Mouse (Mus musculus): ENCODE measurements around the gene E2f7. TPM values are rescaled to one million over a fixed set of nuclear protein-coding genes. Genes with fewer than 3 reads are reported as not detected.

The E2f7 gene
- polyA plus RNA-seq, 3 experiments from 2014 or later, result 0.99 to 8.7 (median 1.3) TPM

DNA sequence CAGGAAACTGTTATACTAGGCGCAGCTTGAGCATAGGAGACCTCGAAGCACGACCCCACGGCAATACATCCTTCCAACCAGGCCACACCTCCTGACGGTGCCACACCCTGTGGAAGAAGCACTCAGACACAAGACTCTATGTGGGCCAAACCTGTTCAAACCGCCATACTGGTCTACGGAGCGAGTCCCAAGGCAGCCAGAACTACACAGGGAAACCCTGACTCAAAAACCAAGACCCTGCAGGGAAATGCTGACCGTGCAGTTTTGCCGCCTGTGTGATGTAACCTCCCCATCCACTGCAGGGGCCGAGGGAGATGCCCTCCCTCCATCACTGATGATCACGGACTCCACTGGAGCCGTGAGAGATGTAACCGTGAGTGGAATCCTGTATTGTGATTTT is 36.5 kb downstream of the E2f7 start:
- no peak for ATAC-seq

DNA sequence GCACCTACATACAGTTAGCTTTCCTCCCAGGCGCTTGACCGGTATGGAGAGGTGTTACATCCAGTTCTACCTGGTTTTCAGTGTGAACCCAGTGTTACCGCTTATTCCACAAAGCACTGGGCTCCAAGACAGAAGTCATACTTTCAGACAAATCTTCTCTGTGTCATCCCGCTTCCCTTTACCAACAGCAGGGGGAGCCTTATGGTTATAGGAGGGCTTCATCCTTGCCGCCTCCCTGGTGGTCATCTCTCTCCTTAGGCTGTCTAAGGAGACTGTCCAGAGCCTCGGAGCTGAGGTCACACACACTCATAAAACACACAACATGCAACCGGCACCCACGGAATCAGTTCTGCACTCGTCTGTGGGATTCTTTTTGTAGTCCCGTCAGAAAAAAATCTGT is 37.4 kb downstream of the E2f7 start:
- ATAC-seq, result no peak

DNA sequence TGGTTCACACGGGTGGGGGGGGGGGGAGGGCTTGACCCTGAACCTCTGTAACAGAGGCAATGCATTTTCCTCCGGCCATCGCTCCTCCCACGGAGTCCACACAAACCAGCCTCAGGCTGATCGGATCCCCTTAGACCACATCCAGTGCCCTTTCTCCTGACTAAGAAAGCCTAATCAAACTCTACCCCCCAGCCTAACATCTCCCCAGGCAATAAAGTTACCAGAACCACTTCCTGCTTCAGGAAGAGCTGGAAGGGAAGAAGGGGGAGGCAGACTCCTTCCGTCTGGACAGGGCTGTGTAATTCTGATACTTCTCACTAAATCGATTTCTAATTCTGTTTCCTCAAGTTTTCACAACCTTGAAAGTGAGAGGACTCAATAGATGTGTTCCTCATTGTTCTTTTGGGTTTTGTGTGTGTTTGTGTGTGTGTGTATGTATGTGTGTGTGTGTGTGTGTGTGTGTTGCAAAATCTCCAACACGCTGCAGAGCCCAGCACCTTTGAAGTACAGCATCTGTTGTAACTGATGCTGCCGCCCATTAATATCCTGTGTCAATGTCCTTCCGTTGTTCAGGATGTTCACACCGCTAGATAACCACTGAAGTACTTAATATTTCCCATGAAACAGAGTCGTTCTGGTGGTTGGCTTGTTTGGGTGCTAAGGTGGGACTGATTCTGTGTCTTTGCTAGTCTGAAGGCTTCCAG is 43.0 kb downstream of the E2f7 start:
- no peak for ATAC-seq

DNA sequence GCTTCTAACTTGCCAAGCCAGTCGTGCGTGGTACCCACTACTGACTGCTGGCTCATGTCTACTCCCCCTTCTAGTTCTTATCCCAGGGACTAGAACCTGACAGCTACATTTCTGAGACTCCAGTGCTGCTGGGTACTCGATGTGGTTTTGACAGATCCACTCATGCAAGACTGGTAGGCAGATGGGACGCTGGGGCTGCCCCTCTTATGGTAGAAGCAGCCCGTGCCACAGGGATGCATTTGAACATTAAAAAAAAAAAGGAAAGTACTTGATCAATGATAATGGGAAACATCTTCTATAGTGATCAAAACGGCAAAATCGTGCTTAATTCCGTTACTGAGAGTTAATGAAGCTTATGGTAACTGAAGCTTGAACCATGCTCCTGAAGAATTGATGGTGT is 44.4 kb downstream of the E2f7 start:
- no peak for ATAC-seq

DNA sequence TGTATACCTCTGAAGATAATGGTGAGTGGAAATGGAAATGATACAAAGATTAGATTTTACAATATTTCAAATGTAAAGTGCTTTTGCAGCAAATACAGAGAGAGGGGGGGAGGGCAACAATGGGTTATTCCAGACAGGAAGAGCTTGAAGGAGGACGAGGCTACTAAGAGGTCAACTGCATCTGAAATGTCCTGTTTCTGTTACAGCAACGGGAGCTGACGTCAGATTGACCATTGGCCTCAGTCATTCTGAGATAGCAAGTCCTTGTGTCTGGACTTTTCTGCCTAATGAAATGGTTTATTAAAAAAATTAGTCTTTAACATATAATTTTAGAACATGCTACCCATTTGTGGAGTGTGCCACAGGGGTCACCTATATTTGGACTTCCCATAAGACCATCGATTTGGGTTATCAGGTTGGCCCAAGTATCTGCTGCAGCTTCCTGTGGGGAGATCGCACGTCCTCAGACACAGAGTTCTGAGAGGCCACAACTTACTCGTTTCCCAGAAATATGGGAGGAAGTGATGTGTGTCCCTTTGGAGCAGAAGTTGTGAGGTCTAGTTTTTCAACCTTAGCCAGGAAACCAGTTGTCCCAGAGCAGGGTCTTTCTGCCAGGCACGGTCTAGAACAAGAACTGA is 48.0 kb downstream of the E2f7 start:
- no peak for ATAC-seq

DNA sequence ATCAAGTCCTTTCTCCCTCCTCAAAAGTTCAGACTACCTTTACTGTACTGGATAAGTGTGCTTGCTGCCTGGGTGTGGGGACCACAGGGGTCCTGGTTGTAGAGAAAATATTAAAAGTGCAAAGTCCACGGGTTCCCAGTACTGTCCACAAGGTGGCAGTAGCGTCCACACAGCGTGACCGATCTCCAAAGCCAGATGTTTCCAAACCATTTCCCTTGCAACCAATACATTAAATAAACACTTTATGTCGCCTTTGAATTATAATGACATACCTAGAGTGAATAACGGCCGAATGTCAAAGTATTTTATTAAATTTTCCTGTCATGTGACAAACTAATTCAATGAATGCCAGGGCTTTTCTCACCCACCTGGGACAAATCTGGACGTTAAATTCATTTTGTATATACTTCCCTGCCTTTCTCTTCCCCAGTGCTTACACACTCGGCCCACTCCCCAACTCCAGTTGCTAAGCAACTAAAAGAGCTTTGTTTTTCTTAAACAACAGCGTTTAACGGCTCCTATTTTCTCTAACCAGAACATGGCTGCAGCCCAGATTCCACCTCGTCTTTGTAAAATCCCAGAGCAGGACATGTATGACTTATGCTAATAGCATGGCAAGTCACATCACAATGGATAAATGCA is 49.4 kb downstream of the E2f7 start:
- peak; percentile 82 for ATAC-seq

DNA sequence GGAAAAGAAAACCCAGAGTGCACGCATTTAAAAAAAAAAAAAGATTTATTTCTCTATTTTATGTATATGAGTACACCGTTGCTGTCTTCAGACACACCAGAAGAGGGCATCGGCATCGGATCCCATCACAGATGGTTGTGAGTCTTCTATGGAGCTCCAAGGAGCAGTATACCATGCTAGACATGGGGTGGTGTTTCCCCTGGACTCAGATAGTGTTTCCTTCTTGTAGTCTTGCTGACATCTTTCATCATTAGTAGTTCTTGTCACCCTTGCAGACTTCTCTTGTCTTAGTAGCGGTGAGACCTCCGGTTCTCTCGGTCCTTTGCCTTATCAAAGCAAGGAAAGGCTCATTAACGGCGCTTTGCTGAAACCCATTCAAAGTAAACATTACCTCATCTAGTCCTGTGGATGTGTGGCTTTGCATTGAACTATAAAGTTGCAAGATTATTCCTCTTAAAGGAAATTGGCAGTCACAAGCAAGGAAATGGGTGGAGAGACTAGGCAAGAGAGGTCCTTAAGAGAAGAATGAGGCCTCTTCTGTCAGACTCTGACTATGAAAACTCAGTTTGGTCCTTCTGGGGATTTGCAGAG is 50.1 kb downstream of the E2f7 start:
- no peak for ATAC-seq

DNA sequence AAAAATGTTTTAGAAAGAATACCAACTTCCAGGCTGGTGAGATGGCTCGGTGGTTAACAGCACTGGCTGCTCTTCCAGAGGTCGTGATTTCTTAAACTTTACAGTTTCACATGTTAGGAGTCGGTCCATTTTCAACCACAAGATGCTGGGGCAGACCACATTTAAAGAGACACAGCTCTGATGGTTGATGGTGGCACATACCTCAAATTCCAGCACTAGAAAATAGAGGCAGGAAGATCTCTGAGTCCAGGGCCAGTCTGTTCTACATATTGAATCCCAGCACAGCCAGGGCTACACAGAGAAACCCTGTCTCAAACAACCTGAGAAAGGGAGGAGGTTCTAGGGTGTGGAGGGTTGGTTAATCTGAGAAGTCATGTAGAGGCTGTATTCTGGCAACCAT is 56.1 kb downstream of the E2f7 start:
- ATAC-seq, result no peak

DNA sequence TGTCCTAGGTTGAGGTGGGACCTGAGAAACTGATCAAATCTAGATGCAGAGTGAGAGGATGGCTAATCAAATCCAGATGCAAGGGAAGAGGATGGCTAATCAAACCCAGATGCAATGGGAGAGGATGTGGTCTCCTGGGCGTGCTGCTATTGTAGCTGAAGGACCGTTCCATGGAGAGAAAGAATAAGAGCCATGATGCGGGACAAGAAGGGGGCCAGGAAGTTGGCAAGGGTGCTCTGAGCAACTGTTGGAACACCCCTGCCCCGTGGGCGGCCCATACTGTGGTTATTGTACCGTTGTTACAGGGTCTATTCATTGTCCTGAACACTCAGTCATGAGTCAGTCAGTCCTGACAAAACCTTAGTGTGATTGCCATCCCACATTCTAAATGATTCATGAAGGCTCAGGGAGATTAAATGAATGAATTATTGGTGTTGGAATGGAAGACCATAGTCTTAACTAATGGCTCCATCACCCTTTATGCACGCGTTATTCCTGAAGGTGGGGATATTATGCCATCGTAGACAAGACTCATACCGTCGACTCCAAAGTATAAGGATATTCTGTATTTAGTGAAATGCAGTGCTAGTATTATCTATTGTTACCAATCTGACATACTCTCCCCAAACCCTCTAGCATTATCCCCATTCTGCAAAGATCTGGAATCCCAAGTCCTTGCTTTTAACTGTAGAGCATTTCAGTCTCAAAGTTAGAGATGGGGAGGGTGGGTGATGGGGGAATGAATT is 59.2 kb downstream of the E2f7 start:
- ATAC-seq, result no peak

DNA sequence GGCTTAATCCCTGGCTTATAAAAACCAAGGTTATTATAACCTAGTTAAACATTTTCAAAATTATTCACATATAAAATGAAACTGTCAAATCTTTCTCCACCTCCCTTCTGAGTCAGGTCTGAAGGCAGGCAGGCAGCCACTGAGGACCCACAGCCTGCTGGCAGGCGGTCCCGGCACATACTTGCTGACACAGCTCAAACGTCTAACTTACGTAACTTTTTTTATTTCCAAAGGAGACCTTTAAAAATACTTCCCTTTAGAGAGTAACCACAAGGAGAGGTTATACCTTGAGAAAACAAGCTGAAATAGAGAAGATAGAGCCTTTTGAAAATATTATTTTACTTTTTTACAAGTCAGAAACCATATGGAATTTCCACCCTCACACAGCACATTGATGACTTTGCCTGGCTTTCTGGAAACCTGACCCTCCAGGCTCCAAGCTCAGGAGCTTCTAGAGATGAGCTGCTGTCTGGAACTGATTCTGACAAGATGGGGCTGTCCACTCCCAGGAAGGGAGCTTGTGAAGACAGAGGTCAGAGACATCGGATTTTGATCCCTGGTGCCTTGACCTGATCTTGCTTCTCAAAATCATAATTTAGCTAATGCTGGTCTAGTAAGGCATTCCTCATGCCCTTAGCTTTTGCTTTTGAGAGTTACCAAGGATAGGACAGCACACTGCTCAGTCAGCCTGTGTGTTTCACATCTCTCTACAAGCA is 59.9 kb downstream of the E2f7 start:
- ATAC-seq, result no peak

DNA sequence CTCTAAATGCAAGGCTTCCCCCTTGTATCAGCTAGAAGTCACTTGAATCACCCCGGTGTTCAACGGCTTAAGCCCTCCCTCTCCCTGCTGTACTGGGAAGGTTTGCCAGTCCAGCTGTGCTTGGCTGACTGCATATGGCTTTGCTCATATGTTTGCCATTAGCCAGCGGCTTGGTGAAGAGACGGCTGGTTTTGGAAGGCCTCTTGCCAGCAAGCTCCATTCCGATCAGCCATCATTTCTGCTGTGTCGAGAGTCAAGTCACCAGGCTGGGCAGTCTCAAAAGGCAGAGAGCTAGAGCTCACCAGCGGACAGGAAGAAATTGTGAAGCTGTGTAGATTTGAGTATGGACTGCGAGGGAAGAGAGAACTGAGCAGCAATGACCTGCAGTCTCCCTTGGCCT is 61.2 kb downstream of the E2f7 start:
- ATAC-seq, result no peak

DNA sequence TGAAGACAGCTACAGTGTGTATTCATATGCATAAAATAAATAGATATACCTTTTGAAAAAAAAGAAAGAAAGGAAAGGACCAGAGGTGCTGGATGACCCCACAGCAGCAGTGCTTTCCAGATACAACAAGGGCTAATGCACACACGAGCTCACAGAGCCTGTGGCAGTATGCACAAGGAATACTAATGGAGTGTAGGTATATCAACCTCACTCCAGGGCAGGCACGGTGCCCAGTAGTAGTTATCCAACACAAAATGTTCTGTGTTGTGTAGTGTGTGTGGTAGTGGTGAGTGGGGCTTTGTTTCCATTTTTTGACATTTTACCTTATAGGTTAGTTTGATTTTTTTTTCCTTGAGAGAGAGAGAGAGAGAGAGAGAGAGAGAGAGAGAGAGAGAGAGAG is 65.3 kb downstream of the E2f7 start:
- ATAC-seq, result no peak

DNA sequence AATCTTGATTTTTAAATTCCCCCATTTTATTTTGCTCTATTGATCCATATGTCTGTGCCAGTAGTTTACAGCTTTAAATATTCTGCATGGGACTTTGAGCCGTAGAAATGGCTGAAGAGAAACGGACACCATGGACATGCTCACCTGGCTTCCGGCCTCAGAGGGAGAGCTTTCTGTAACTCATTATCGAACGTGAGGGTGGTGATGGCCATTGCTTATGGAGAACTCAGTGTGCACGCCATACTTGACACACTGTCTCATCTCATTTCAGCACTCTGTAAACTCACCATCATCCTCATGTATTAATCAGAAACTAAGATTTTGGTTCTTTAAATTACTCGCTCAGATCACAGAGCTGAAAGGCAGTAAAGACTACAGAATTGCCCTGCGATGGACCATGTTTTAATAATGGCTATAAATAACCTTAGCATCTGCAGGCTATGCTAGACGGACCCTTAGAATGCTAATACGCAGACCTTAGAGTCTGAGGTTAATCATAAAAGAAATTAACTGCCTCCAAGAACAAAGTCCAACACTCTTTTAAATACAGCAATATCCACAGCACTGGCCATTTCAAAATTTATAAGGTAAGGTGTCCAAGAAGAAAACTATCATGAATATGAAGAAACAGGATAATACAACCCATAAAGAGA is 66.1 kb downstream of the E2f7 start:
- no peak for ATAC-seq

DNA sequence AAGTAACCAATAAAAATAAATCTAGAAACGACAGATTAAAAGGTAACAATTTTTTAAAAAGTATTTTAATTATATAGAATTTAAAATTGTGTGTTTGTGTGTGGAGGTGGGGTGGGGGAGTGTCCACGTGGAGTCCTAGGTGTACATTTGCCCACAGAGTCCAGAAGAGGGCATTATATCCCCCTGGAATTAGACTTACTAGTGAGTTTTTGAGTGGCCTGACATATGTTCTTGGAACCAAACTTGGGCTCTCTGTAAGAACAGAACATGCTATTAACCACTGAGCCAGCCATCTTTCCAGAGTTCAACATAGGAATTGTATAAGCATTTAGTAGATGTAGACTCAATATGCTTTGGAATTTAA is 66.6 kb downstream of the E2f7 start:
- ATAC-seq, result no peak

DNA sequence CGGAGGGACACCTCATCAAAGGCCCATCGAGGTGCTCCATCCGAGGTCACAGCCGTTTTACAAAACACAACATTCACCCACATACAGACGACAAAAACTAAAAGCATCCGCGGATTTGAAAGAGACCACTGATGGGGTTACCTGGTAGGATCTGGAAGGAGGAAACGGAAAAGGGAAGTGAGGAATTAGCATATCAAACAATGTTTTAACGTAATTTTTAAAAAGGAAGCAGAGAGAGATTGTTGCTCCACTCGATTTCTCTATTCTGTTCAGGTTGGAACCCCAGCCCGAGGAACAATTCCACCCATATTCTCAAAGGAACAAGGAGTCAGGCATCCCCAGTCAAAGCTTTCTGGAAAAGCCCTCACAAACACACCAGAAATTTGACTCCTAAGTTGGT is 75.9 kb downstream of the E2f7 start:
- ATAC-seq, result no peak

DNA sequence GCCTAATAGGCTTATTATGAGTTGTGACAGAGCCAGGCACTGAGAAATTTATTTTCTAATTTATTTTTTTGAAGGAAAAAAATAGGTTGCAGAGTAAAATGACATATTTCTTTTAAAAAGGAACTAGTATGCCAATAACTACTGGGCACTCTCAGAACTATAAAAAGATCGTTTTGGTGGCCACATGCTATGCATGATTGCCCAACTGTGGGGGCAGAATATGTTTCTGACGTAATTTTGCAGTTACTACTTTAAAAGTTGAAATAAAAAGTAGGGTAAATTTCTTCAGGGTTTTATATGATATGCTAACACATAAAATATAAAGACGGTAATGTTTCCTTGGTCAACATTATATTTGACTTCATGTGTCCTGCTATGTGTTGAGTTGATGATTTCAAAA is 76.5 kb downstream of the E2f7 start:
- ATAC-seq, result no peak

DNA sequence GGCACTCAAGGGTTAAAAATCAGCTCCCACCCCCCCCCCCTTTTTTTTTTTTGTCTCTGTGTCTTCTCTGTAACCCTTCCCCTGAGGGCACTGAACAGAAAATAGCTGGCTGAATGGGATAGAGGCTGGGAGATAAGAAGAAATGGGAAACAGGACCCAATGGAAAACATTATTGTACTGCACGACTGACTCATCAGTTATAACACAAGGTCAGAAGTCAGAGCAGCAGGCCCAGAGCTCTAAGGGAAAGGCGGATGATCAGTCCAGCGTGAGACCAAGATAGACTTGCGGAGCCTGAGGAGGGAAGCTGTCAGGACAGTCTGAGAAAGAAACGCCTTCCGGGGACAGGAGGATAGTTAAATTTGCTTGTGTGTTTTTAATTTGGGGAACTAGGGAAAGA is 87.1 kb downstream of the E2f7 start:
- no peak for ATAC-seq

DNA sequence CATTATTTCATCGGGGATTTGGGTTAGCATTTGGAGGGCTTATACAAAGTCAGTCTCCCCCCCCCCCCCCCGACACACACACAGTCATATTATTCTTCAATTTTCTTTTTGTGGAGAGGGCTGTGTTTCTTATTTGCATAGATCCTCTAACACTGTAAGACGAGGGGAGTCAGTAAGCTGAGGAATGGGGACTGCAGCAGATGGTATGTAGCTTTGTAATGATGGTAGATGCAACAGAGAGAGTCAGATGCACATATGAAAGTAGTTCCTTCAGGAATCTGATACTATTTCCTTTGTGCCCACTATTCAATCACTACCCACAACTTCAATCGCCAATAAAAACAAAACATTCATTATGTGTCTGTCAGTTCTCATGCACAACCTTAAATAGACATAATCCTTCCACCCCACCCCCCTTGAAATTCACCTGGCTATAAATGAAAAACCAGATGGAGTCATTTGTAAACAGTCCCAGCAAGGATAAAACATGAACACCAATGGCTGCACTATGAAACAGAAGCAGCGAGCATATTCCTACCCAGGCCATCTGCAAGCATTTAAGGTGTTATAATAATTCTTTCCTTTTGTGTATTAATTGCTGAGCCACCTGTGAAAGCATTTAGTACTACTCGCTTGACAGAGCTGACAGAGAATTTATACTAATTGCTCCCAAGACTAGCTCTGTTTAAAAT is 90.0 kb downstream of the E2f7 start:
- no peak for ATAC-seq

Measured in inflammation-experienced regulatory T-cells, adult 6 months (primary cell).